Mouse (Mus musculus) testis, adult 2 months (tissue): ENCODE measurements at regions not wholly inside any gene's neighbourhood (a gene's known extent, or its start where the extent isn't known, plus 50 kb on each side); places are given as distances from the start of the nearest gene placed in this dataset.

Experiments used
- CTCF ChIP-seq: fragments of 200-500 bp; IDR thresholded peaks from 2 replicates; pipeline ENCODE4 v1.5.1; 2012; ENCODE audit warnings: low read depth, mild to moderate bottlenecking, inconsistent platforms, low read length, moderate library complexity; ENCODE audit not compliant: control insufficient read depth, insufficient read depth, insufficient replicate concordance
- POLR2A ChIP-seq: fragments of 200-500 bp; IDR thresholded peaks from 2 replicates; pipeline ENCODE4 v1.6.1; 2012; ENCODE audit warnings: low read depth, mild to moderate bottlenecking, inconsistent platforms, low read length, moderate library complexity; ENCODE audit not compliant: control insufficient read depth

GRCm38 (mm10) chr3:8289558-8289957 is 1320.3 kb downstream of the Zfp704 start:
- no peak for TF ChIP-seq CTCF
- TF ChIP-seq POLR2A = no peak
